Mouse (Mus musculus) common myeloid progenitor, adult 5-6 weeks (primary cell): ENCODE measurements around the gene Prkn. TPM values are rescaled to one million over a fixed set of nuclear protein-coding genes. Genes with fewer than 3 reads are reported as not detected.

Source experiments
- ATAC-seq: replicated peaks from 2 replicates; pipeline ENCODE4 v1.8.0; 2016; ENCODE audit warnings: low read depth, mild to moderate bottlenecking, moderate TSS enrichment, inconsistent platforms; ENCODE audit not compliant: poor library complexity, severe bottlenecking
- total RNA-seq: library from RNA; stranded (forward); fragments of 200-1000, 187-1606 nt; gene quantifications from 2 replicates; pipeline ENCODE4 v1.2.3, GENCODE M21; 2017

The Prkn gene
- total RNA-seq, 1 experiment from 2014 or later: 2.4 TPM

DNA sequence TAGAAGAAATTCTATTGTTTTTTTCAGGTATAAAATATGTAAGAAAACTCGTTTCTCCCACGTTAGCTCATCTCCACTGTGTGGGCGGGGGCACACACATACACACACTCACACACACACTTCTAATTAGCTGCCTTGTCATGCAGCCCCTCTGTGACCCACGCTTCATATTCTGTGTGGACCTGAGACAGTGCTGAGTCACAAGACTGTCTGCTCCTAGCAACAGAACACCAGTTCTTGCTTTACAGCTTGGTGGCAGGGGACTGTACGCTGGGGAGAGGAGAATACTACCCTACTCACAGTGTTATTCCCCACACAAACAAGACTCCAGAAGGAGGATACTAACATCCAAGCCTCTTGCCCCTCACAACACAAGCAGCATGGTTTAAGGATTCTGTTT lies 1200.4 kb downstream of the Prkn start:
- ATAC-seq: no peak

DNA sequence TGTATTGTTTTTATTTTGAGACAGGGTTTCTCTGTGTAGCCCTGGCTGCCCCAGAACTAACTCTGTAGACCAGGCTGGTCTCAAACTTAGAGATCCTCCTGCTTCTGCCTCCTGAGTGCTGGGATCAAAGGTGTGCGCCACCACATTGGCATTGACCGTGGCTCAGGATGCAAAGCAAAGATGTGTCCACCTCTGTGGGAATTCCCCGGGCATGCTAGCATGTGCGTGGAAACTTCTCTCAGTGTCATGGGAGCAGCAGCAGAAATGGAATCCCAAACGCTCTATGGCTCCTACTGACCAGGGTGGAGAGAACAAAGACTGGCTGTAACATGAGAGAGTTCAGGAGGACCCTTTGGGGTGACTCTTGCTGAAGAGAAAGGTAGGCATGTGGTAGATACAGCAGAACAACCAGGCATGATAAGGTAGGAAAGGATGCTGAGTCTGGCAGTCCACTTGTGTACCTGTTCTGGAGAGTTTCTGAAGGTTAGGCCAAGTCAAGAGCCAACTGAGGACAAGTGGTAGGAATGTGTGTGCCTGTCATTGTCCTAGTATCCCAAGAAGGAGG lies 1201.0 kb downstream of the Prkn start:
- no peak for ATAC-seq

DNA sequence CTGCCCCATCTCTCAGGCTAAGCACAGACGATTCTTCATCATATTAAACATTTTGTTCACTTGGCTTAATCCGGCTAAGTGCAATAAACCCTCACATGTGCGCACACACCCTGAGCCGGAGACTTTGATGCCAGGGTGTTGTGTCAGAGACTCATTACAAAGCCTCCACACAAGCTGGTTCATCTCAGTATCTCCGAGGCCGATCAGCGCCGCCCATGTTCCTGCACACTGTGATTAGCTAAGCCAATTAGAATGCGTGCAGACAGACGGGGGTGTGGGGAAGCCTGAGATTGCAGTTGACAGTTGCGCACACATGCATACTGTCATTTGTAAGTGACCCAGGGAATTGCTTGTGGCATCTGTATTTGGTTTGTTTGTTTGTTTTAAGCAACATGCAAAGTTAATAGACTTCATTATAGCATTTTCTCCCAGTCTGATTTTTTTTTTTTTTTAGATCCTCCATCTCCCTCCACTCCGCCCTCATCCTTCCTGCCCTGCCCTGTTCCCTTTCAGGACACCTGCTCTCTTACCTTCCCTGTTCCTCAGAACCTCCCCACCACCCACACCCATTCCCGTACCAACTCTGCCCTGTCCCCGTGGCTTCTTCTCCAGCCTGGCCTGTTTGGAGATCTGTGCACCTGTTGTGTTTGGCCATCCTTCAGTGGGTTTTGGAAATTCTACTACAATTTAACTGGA lies 1202.5 kb downstream of the Prkn start:
- ATAC-seq: no peak

DNA sequence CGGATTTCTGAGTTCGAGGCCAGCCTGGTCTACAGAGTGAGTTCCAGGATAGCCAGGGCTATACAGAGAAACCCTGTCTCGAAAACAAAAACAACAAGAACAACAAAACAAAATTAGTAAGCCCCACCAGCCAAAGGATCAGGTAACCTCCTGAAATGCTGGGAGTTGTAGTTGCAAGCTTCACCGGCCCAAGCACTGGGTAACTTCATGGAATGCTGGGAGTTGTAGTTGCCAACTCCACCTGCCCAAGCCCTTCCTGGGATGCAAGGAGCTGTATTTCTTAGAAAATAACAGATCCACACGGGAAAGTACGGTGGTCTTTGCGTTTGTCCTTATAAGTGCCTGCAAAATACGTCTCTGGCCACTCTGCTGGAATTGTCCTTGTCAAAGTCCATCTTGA lies 1204.0 kb downstream of the Prkn start:
- no peak for ATAC-seq

DNA sequence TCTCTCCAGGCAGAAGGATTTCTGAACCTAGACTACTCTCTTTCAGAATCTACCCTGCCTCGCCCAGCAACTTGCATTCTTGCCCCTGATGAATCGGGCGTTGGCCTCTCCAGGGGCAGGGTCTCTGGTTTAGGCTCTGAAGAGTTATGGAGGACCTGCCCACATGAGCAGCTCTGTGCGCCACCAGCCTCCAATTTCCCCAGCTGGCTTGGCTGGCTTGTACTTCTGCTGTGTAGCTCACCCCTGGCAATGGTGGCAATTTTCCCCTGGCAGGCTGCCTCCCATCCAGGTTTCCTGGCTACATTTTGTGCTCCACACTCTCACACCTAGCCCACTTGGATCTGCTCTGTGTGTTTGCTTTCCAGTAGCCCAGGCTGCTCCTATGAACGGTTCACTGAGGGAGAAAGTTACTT lies 1205.7 kb downstream of the Prkn start:
- ATAC-seq: no peak

DNA sequence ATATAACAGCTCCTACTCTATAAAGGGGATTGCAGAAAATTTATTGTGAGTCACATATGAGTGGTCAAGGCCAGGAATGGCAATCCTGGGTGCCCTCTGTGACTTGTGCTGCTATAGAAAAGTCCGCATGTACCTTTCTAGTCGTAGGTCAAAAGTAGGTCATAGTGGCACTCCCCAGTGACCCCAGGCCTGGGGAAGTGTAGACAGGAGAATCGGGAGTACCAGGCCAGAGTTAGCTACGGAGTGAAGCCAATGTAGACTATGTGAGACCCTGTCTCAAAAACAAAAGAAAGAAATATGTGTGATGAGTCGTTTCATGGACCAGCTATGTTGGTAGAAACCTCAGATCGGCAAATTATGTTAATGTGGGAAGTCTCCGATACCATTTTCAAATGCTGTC lies 1206.8 kb downstream of the Prkn start:
- no peak for ATAC-seq

DNA sequence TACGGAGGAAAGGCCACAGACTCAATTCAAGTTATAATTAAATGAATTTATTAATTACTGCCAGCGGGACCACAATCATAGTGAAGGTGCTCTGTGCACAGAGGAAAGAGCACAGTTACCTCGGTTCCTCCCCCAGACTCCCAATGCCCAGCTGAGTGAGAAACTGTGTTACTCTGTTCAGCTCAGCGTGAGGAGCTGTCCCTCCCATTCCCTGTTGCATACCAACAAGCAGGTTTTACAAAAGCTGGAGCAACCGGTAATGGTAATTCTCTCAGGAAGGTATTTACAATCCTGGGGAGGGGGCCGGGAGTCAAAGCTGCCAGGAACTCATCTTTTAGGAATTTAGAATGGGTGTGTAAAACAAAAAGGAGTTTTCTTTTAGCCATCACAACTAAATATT lies 1207.3 kb downstream of the Prkn start:
- ATAC-seq: no peak

DNA sequence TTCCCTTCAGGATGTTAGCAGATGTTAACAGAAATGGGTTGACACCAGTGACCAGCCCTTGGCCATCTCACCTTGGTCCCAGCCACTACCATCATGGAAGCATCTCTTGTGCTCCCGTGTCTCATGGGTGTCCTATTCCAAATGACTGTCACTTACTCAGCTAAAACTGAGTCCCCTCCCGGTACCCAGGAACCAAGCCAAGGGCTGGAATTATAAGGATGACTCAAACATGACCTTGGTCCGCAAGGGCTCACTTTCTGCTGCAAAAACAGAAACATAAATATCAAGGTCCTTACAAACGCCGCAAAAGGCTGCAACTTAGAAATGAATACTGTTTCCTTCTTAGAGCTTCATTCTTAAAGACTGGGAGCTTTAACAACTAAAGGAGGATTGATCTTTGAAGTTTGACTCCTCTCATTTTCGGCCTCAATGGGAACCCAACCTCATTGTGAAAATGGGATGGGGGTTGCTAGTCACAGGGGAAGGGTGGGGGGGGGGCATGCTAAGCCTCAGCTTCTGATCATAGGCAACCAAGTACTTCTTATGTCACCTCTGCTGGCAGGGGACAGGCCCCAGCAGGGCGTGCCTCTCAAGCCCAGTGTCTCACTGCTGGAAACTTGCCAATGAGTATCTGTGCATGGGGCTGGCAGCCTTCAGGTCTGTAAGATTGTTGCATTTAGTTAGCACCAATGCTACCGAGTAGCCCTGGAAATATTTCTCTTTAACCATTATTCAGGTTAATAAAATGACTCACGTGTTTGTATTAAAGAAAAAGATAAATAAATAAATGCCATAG lies 1208.7 kb downstream of the Prkn start:
- no peak for ATAC-seq

DNA sequence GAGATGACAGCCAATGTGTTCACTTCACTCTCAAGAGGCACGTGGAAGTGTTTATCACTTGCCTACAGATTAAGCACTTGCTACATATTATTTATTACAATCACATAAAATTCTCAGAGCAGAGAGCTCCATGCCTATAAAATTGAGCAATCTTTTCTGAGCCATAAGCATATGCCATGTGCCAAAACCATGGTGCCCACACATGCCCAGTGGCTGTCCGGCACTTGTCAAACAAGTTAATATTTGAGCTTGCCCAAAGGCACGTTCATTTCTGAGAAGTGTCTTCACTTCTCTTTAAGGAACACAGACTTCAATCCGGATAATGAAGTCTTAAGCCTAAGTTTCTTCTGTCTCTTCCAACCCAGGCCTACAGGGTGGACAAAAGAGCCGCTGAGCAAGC lies 1210.1 kb downstream of the Prkn start:
- no peak for ATAC-seq

DNA sequence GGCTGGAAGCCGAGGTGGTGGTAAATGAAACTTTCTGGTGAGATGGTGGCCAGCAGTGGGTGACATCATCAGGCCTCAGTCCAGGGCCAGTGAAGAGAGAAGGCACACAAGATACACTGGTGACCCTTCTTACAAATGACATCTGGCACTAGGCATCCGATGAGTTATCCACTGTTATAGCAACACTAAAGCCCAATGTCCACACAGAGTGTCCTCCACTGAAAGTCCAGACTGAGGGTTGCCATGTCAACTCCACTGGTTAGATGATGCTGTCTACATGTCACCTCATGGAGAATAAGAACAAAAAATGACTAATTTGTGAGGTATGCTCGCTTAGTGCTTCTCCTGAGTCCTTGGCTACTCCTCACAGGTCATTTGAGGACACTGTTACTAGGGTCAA lies 1210.8 kb downstream of the Prkn start:
- ATAC-seq: no peak

DNA sequence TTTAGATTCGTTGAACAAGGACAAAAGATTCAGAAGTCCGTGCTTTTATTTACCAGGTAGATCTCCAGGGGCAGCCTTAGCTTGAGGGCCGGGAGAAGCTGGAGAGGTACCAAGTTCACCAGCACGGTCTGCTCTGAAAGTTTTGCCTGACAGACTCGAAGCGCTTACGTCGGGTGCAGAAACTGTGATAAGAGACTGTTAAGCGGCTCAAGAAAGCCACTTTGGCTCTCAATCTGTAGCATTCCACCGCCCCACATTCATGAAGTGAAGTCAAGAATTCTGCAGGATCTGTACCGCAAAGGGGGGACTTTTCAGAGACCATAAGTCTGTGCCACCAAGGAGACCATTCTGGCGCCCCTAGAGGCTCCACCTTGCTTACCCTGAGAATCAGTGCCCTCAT lies 1212.5 kb downstream of the Prkn start:
- ATAC-seq: no peak

DNA sequence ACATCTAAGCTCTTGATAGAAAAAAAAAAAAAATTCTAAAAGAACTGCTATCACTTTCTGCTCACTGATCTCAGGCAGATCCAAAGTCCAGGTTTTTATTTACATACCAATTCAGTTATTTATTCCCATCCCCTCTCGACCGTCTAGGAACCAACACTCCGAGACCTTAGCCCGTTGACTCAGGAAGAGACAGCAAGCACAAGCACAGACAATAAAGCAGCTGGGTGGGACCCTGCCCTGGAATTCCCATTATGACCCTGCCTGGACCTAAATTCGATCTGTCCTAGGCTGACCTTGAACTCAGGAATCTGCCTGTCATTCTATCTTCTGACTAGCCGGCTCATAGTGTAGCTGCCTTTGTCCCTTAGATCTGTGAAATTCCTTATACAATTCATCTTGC lies 1218.9 kb downstream of the Prkn start:
- no peak for ATAC-seq

DNA sequence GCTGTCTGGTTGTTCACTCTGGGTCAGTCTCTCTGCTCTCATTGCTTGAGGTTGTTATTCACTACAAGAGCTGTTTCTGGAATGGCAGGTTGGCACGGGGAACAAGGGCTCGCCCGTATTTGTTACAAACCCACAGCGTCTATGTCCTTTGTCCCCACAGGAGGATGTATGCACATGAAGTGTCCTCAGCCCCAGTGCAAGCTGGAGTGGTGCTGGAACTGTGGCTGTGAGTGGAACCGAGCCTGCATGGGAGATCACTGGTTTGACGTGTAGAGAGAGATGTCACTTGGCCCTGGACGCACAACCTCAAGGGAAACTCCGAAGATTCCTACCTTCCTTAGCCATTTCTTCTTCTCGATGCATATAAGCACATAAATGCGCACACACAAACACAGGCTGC lies 1221.2 kb downstream of the Prkn start:
- no peak for ATAC-seq

DNA sequence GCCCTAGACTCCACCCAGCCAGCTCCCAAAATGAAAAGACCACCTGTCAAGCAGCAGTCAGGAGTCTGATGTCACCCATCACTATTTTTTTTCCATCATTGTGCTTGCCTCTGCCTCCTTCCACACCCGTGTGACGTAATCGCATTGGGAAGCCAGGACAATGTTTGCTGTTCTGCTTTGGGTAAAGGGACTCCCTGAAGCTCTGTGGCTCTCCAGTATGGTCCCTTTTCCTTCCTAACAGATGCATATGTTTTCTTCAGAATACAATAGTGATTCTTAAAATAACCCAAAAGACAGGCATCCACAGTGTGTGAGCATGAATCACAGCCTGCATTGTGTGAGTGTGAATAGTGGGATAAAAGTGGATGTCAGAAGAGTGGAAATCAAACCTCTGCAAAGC lies 1222.7 kb downstream of the Prkn start:
- ATAC-seq: no peak

DNA sequence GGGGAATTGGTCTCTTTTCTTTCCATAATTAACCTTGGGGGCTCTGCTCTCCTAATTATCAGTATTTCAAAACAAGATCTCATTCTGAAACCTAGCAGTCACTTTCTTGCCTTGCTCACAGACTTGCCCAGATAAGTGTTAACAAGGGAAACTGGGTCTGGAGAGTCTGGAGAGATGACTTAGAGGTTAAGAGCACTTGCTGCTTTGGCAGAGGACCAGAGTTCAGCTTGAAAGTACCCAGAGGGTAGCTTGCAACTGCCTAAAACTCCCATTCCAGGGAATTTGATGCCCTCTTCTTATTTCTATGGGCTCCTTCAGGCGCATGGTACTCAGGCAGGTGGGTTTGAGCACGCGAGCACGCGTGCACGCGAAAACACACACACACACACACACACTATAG lies 1223.3 kb downstream of the Prkn start:
- no peak for ATAC-seq

DNA sequence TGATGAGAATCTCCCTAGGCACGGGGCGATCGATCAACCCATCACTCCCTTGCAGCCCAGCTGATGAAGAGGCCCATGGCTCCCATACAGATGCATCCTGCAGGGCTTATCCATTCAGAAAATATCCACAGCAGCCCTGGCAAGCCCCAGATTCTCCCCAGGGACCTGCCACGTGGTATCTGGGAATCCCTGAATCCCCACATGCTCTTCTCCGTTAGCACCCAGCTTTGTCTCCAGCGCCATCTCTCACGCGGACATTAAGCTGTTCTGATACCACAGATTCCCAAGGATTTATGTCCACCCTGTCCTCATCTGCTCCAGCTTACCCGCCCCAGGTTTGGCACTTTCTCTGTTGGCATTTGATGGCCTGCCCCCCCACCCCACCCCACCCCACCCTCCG lies 1225.9 kb downstream of the Prkn start:
- ATAC-seq: no peak

DNA sequence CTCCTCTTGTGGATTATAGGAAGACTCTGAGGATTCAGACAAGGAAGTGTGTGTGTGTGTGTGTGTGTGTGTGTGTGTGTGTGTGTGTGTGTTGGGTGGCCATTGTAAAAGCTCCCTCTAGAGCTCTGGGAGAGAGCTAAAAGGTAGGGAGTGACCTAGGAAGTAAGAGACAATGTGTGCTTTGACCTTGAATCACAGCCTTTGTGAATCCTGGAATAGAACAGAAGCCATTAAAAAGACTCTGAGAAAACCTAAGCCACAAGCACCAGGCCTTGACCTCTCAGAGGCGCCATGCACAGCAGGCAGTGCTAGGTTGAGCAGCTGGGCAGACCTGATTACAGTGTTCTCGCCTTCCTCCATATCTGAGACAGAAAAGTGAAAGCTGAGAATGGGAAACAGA lies 1236.6 kb downstream of the Prkn start:
- no peak for ATAC-seq

DNA sequence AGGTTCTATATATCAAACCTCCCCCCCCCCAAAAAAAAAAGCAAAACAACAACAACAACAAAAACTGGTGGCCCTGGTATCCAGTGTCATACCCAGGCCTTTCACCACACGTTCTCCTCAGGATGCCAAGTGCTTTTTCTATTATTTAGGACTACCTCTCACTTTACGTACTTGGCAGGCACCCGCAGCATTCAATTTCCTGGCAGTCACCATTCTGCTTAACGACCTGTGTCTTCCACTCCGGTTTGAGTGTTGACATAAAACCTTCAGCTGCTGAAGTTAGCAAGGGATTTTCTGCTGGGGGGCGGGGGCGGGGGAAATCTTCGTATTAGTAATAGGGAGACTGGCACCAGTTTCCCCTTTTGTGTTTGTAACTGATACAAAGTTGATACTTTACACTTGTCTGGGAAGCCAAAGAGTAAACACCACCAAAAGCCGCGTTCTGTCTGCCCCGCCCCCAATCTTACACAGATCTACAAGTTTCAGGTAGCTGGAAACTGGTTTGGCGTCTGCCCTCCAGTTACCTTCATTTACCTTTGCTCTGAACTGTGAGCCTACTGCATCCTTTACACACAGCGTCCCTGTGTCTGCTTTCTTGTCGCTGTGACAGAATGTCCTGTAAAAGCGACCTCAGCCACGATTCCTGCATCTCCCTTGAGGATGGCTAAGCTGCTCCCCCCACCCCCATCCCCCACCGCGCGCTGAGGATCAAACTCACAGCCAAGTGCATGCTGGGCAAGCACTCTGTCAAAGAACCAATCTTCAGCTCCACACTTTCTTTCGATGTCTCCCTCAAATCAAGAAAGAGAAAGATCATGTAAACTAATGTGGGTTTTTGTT lies 1240.7 kb downstream of the Prkn start:
- no peak for ATAC-seq

DNA sequence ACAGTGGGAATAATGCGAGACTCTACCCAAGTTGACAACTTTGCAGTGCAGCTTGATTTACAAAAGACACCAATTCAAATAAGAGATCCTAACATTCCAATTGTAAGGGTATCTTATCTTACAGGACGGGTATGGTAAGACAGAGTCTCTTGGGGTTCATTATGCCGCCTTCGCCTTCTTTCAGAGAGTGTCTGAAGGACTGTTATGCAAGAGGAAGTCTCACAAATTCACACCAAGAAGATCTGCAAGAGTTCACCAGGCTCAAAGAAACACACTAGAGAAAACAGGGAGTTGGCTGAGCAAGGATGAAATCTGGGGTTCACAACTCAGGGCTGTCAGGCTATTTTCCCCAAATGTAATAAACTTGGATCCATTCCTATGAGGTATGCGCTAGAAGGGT lies 1242.0 kb downstream of the Prkn start:
- ATAC-seq: no peak

DNA sequence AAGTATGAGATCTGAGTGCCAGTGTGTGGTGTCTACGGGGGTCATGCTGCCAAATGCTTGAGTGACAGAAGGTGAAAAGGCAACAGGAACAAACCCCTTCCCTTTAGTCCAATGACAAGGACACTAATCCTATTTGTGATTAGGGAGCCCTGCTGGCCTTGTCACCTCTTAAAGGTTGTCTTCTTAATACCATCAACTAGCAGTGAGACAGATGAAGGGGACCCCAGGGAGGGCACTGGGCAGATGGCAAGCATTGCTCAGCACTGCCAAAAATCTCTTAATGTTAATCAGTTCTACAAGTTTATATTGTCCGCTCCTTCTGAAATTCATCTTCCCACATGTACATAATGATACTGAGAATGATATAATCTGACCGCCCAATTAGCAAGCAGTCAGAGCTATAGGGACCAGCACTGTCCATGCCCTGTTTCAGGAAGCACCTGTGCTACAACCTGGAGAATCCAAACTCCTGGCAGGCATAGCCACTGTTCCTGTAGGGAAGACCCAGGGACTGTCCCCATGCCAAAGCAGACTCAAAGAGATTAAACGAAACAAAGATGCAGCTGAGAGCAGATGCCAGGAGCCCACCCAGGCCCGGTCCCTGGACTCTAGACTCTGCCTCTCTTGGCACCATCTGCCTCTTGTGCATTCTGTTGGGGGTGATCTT lies 1250.2 kb downstream of the Prkn start:
- ATAC-seq: no peak
